ENCODE assay signal across 11 mouse cellular contexts in genomic region chr6:148371223-148371622, GRCm38 (mm10).
A peak's percentile ranks its signal among the peaks of the same experiment; 100 is the strongest.
DNase-seq lines count a peak whose midpoint lies in the region; ATAC-seq and TF ChIP-seq lines count a peak whose summit lies in the region.
"Had no signal": no experiment of that assay in that cellular context is flagged by ENCODE, and none has a peak within 500 bp of the region (broad histone marks: within the 10 kb centered on the region; RNA-seq: fewer than 3 reads in every experiment).

No protein-coding gene starts in this region.

- H3K9me3 ChIP-seq in liver, embryonic 12.5 days (replicated peaks), result no peaks in the 10 kb centered on the region
- no peaks in the 10 kb centered on the region for H3K9me3 ChIP-seq in E14TG2a.4 (ENCODE audit: low read length)
- H3K9me3 ChIP-seq in kidney, embryonic 16.5 days (ENCODE audit: low read length), result no peaks in the 10 kb centered on the region
- H3K9me3 ChIP-seq: heart, embryonic 13.5 days had no signal

- no peaks in the 10 kb centered on the region for H3K79me2 ChIP-seq in liver, adult 2 months (ENCODE audit: control insufficient read depth, insufficient read depth, low read length)

- DNase-seq in liver, adult 2 months (ENCODE audit: extremely low read depth, low read depth, low spot score), result peak; percentile 18
- peak; percentile 70 for DNase-seq in R1 (ENCODE audit: low read depth, low spot score)
- no peak for DNase-seq in embryo, embryonic 10 days (ENCODE audit: low spot score)
- DNase-seq: cerebellum, postnatal 36 days; lung, postnatal 14 days had no signal

- H3K27me3 ChIP-seq in liver, adult 2 months (ENCODE audit: control insufficient read depth, insufficient read depth, low read length), result no peaks in the 10 kb centered on the region
- no peaks in the 10 kb centered on the region for H3K27me3 ChIP-seq in liver, embryonic 12.5 days (replicated peaks)
- no peaks in the 10 kb centered on the region for H3K27me3 ChIP-seq in E14TG2a.4 (ENCODE audit: insufficient read depth, low read length)
- no peaks in the 10 kb centered on the region for H3K27me3 ChIP-seq in kidney, embryonic 16.5 days (ENCODE audit: insufficient read depth, low read length)
- H3K27me3 ChIP-seq: heart, embryonic 13.5 days had no signal

- H3K36me3 ChIP-seq in liver, adult 2 months (ENCODE audit: control insufficient read depth, insufficient read depth, low read length), result no peaks in the 10 kb centered on the region
- H3K36me3 ChIP-seq in liver, embryonic 12.5 days, result no peaks in the 10 kb centered on the region
- H3K36me3 ChIP-seq in E14TG2a.4 (ENCODE audit: insufficient read depth, low read length), result no peaks in the 10 kb centered on the region
- no peaks in the 10 kb centered on the region for H3K36me3 ChIP-seq in kidney, embryonic 16.5 days (ENCODE audit: insufficient read depth, low read length)
- H3K36me3 ChIP-seq: heart, embryonic 13.5 days had no signal

- H3K4me2 ChIP-seq in liver, embryonic 12.5 days, result no peak overlapping the region
- H3K4me2 ChIP-seq in kidney, embryonic 16.5 days (replicated peaks; ENCODE audit: low read depth, low read length), result no peak overlapping the region
- H3K4me2 ChIP-seq: heart, embryonic 13.5 days had no signal

- no peak for TF ChIP-seq POLR2A in liver, adult 2 months (IDR thresholded peaks at IDR 0.05; ENCODE audit: extremely low read depth, insufficient read depth, low read length)

- no peaks in the 10 kb centered on the region for H3K4me1 ChIP-seq in liver, adult 2 months (ENCODE audit: control insufficient read depth, insufficient read depth, low read length)
- no peaks in the 10 kb centered on the region for H3K4me1 ChIP-seq in liver, embryonic 12.5 days
- H3K4me1 ChIP-seq in E14TG2a.4 (replicated peaks; ENCODE audit: low read depth, low read length), result no peaks in the 10 kb centered on the region
- peaks cover 12% of the 10 kb centered on the region for H3K4me1 ChIP-seq in kidney, embryonic 16.5 days (ENCODE audit: insufficient read depth, low read length)

- ATAC-seq in liver, embryonic 12.5 days, result no peak
- ATAC-seq in megakaryocyte progenitor cell, adult 5-6 weeks (replicated peaks; ENCODE audit: poor library complexity), result peak; percentile 93
- no peak for ATAC-seq in kidney, embryonic 16.5 days (ENCODE audit: low FRiP score, low TSS enrichment)
- ATAC-seq: hindbrain, postnatal 0 days had no signal

- H3K27ac ChIP-seq in liver, adult 2 months (replicated peaks; ENCODE audit: insufficient read depth, low read depth, low read length), result no peak overlapping the region
- no peak overlapping the region for H3K27ac ChIP-seq in liver, embryonic 12.5 days
- no peak overlapping the region for H3K27ac ChIP-seq in kidney, embryonic 16.5 days (ENCODE audit: low read length)
- H3K27ac ChIP-seq: heart, embryonic 13.5 days; hindbrain, postnatal 0 days had no signal

- TF ChIP-seq CTCF in liver, adult 2 months (IDR thresholded peaks at IDR 0.05; ENCODE audit: low read depth, low read length), result no peak
- peak; percentile 84 for TF ChIP-seq CTCF in E14TG2a.4 (conservative IDR thresholded peaks at IDR 0.05; ENCODE audit: low read length)

- no peak overlapping the region for H3K9ac ChIP-seq in liver, adult 2 months (ENCODE audit: low read depth, low read length)
- no peak overlapping the region for H3K9ac ChIP-seq in liver, embryonic 12.5 days
- H3K9ac ChIP-seq in kidney, embryonic 16.5 days (replicated peaks; ENCODE audit: low read length), result no peak overlapping the region
- H3K9ac ChIP-seq: heart, embryonic 13.5 days had no signal

- no peak overlapping the region for H3K4me3 ChIP-seq in liver, adult 2 months (ENCODE audit: insufficient read depth, low read depth, low read length)
- H3K4me3 ChIP-seq in liver, embryonic 12.5 days, result no peak overlapping the region
- H3K4me3 ChIP-seq in E14TG2a.4 (replicated peaks; ENCODE audit: low read length), result no peak overlapping the region
- H3K4me3 ChIP-seq in kidney, embryonic 16.5 days (ENCODE audit: low read length), result no peak overlapping the region
- H3K4me3 ChIP-seq: heart, embryonic 13.5 days had no signal
